Mouse (Mus musculus) forebrain, embryonic 10.5 days (tissue): Measurements from ENCODE around the gene Ascc3. TPM values are rescaled to one million over a fixed set of nuclear protein-coding genes. Genes with fewer than 3 reads are reported as not detected.
A peak's percentile ranks its signal among the peaks of the same experiment; 100 is the strongest.

Experiments
- DNase-seq: peaks from one replicate; pipeline ENCODE4 v3.0.0-alpha.2; 2017; ENCODE audit warnings: low spot score; ENCODE audit errors: extremely low spot score
- H3K27ac ChIP-seq: fragments of 300-500 bp; sonication (generic); 2 replicates; pipeline ENCODE4 v1.5.1; 2016; ENCODE audit warnings: mild to moderate bottlenecking
- H3K27me3 ChIP-seq: fragments of 300-500 bp; sonication (generic); 2 replicates; pipeline ENCODE4 v1.6.1; 2016; ENCODE audit warnings: mild to moderate bottlenecking; ENCODE audit not compliant: poor library complexity, severe bottlenecking
- H3K36me3 ChIP-seq: fragments of 300-500 bp; sonication (generic); replicated peaks from 2 replicates; pipeline ENCODE4 v1.6.1; 2016; ENCODE audit warnings: mild to moderate bottlenecking, moderate library complexity
- H3K4me1 ChIP-seq: fragments of 300-500 bp; sonication (generic); 2 replicates; pipeline ENCODE4 v1.6.1; 2016
- H3K4me3 ChIP-seq: fragments of 300-500 bp; sonication (generic); 2 replicates; pipeline ENCODE4 v1.5.1; 2016; ENCODE audit warnings: mild to moderate bottlenecking, moderate library complexity
- H3K9me3 ChIP-seq: fragments of 300-500 bp; sonication (generic); 2 replicates; pipeline ENCODE4 v1.6.1; 2016; ENCODE audit warnings: mild to moderate bottlenecking, moderate library complexity
- WGBS: fragments of 180-500 bp; shearing (Covaris S2); methylation state at CpG from one replicate; pipeline ENCODE4 v1.1.7; 2016; 5-methylcytosine and 5-hydroxymethylcytosine counted together
- polyA plus RNA-seq: library from polyadenylated mRNA; unstranded; fragments of >200 nt; fragmentation: Nextera tagmentation; extraction: Ambion mirVana; gene quantifications from 2 replicates; pipeline ENCODE4 v1.2.1, GENCODE M21; 2016

The Ascc3 gene
- polyA plus RNA-seq, 1 experiment from 2014 or later = 19.4 TPM

- H3K36me3 ChIP-seq = no peaks in the 10 kb centered on the region
- H3K27ac ChIP-seq = no peak overlapping the region
- H3K27me3 ChIP-seq = peaks cover 97% of the 10 kb centered on the region
- peaks cover 36% of the 10 kb centered on the region for H3K4me1 ChIP-seq
- DNase-seq = no peak
- WGBS = 7% methylated on average over 6 of the region's 6 CpGs
- no peaks in the 10 kb centered on the region for H3K9me3 ChIP-seq
- no peak overlapping the region for H3K4me3 ChIP-seq
Observed at GRCm38 (mm10) chr10:50890621-50891020, 298.2 kb downstream of the Ascc3 start.

GRCm38 (mm10) chr10:50891876-50892711 lies 299.6 kb downstream of the Ascc3 start:
- DNase-seq = peak; percentile 59
- Histone ChIP-seq H3K4me3 (peak overlapping the region; percentile 25; the same call in 1 of the 2 replicates), H3K9me3 (no peaks in the 10 kb centered on the region), H3K36me3 (no peaks in the 10 kb centered on the region), H3K27ac (no peak overlapping the region), H3K27me3 (peaks cover 100% of the 10 kb centered on the region), H3K4me1 (peaks cover 36% of the 10 kb centered on the region)
- WGBS = under 1% methylated on average over 26 of the region's 26 CpGs

GRCm38 (mm10) chr10:50892751-50893320 lies 300.4 kb downstream of the Ascc3 start:
- H3K9me3 ChIP-seq = no peaks in the 10 kb centered on the region
- WGBS = 0% methylated on average over 15 of the region's 15 CpGs

GRCm38 (mm10) chr10:50893546-50893945 lies 301.1 kb downstream of the Ascc3 start:
- Histone ChIP-seq H3K36me3 (no peaks in the 10 kb centered on the region), H3K9me3 (no peaks in the 10 kb centered on the region), H3K4me3 (0 out of 2 replicates have a peak overlapping the region, but pooled peaks have one; percentile 57), H3K27ac (no peak overlapping the region), H3K4me1 (peaks cover 39% of the 10 kb centered on the region), H3K27me3 (peaks cover 100% of the 10 kb centered on the region)
- peak; percentile 19 for DNase-seq
- WGBS = 1% methylated on average over 10 of the region's 10 CpGs

More at GRCm38 (mm10) chr10:50892751-50893320, 300.4 kb downstream of the Ascc3 start:
- H3K36me3 ChIP-seq = no peaks in the 10 kb centered on the region
- H3K4me1 ChIP-seq = peaks cover 39% of the 10 kb centered on the region
- H3K27me3 ChIP-seq = peaks cover 100% of the 10 kb centered on the region
- no peak overlapping the region for H3K27ac ChIP-seq
- peak; percentile 59 for DNase-seq
- H3K4me3 ChIP-seq = peak overlapping the region; percentile 25; the same call in 1 of the 2 replicates

GRCm38 (mm10) chr10:50894170-50894991 lies 301.9 kb downstream of the Ascc3 start, which contains the start of gene Sim1:
Gene Sim1, plus strand, starts transcription at chr10:50894754.
- H3K27me3 ChIP-seq = peaks cover 100% of the 10 kb centered on the region
- peak within 1 kb of the TSS; percentile 57 for H3K4me3 ChIP-seq
- H3K9me3 ChIP-seq = no peaks in the 10 kb centered on the region
- H3K4me1 ChIP-seq = peaks cover 39% of the 10 kb centered on the region
- H3K27ac ChIP-seq = peak within 1 kb of the TSS; percentile 54
- no peaks in the 10 kb centered on the region for H3K36me3 ChIP-seq
- WGBS = under 1% methylated on average over 61 of the region's 62 CpGs
- peak; percentile 93 for DNase-seq

GRCm38 (mm10) chr10:50895091-50895790 lies 302.8 kb downstream of the Ascc3 start:
- Histone ChIP-seq H3K27me3 (peaks cover 100% of the 10 kb centered on the region), H3K4me1 (peaks cover 39% of the 10 kb centered on the region), H3K36me3 (no peaks in the 10 kb centered on the region), H3K4me3 (peak overlapping the region; percentile 57), H3K9me3 (no peaks in the 10 kb centered on the region), H3K27ac (peak overlapping the region; percentile 17; the same call in 1 of the 2 replicates)
- under 1% methylated on average over 44 of the region's 44 CpGs for WGBS
- peak; percentile 63 for DNase-seq

GRCm38 (mm10) chr10:50895881-50896766 lies 303.7 kb downstream of the Ascc3 start:
- Histone ChIP-seq H3K27ac (no peak overlapping the region), H3K27me3 (peaks cover 100% of the 10 kb centered on the region), H3K4me1 (peaks cover 47% of the 10 kb centered on the region), H3K4me3 (0 out of 2 replicates have a peak overlapping the region, but pooled peaks have one; percentile 57), H3K9me3 (no peaks in the 10 kb centered on the region), H3K36me3 (no peaks in the 10 kb centered on the region)
- WGBS = 5% methylated on average over 21 of the region's 21 CpGs
- DNase-seq = peak; percentile 42

GRCm38 (mm10) chr10:50896767-50897390 lies 304.4 kb downstream of the Ascc3 start:
- WGBS = 6% methylated on average over 3 of the region's 3 CpGs
- H3K27ac ChIP-seq = no peak overlapping the region
- no peaks in the 10 kb centered on the region for H3K36me3 ChIP-seq
- peaks cover 49% of the 10 kb centered on the region for H3K4me1 ChIP-seq
- H3K4me3 ChIP-seq = no peak overlapping the region
- no peaks in the 10 kb centered on the region for H3K9me3 ChIP-seq
- peaks cover 100% of the 10 kb centered on the region for H3K27me3 ChIP-seq
- no peak for DNase-seq

- DNase-seq = peak; percentile 43
- Histone ChIP-seq H3K4me3 (peak overlapping the region; percentile 27; the same call in 1 of the 2 replicates), H3K36me3 (no peaks in the 10 kb centered on the region), H3K27ac (no peak overlapping the region), H3K4me1 (peaks cover 49% of the 10 kb centered on the region), H3K27me3 (peaks cover 100% of the 10 kb centered on the region), H3K9me3 (no peaks in the 10 kb centered on the region)
- 1% methylated on average over 32 of the region's 32 CpGs for WGBS
Observed at GRCm38 (mm10) chr10:50897530-50898471, 305.3 kb downstream of the Ascc3 start.

GRCm38 (mm10) chr10:50898621-50899020 lies 306.2 kb downstream of the Ascc3 start:
- 17% methylated on average over 2 of the region's 2 CpGs for WGBS
- no peak for DNase-seq
- Histone ChIP-seq H3K4me1 (peaks cover 48% of the 10 kb centered on the region), H3K27ac (no peak overlapping the region), H3K36me3 (no peaks in the 10 kb centered on the region), H3K4me3 (no peak overlapping the region), H3K27me3 (peaks cover 100% of the 10 kb centered on the region), H3K9me3 (no peaks in the 10 kb centered on the region)
